Mouse (Mus musculus) spleen, adult 2 months (tissue): ENCODE data around the gene Hjurp.

Source experiments
- CTCF ChIP-seq: fragments of 200-500 bp; IDR thresholded peaks from 2 replicates; pipeline ENCODE4 v1.5.1; 2011; ENCODE audit warnings: mild to moderate bottlenecking, inconsistent platforms; ENCODE audit not compliant: insufficient read depth, insufficient read length, insufficient replicate concordance; ENCODE audit errors: extremely low read depth
- POLR2A ChIP-seq: fragments of 200-500 bp; IDR thresholded peaks from 2 replicates; pipeline ENCODE4 v1.6.1; 2011; ENCODE audit warnings: low read depth, low read length, inconsistent platforms

DNA sequence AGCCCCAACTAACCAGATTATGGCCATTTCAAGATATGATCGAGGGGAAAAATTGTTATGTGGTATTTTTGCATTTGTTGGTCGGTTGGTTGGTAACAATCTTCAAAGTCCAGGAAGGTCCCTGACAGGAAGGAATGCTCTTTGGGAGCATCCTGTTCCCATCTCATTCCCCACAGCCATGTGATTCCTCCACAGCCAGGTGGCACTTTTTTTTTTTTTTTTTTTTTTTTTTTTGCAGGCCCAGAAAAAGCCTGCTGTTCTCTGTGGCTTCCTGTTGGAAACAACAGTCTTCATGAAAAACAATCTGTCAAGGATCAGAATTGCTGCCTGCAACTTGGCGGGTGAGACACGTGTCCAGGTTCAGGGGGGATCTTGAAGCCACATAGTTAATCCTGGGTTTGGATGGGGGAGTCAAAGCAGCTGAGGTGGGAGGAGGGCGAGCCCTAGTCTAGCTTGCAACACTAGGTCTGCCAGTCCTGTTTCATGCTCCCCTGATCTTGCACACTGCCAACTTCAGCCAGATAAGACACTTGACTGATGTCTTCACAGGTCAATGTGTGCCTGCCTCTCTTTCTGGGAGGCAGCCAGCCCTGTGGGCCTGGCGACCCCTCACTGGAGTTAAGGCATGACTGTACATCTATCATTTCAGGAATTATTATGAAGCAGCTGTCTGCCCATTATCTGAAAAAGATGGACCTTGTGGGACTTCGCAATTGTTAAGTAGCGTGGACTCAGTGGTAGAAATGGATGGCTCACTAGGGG is 18.4 kb downstream of the Hjurp start:
- TF ChIP-seq POLR2A (no peak), CTCF (no peak)
